Mouse (Mus musculus) embryonic facial prominence, embryonic 15.5 days (tissue): ENCODE measurements at regions not wholly inside any gene's neighbourhood (a gene's known extent, or its start where the extent isn't known, plus 50 kb on each side); places are given as distances from the start of the nearest gene placed in this dataset.

ENCODE experiments used
- ATAC-seq: fragments of 200-750 bp; cut with Nextera tagmentation; 2 replicates; pipeline ENCODE4 v1.8.0; 2017; ENCODE audit warnings: low read depth, moderate TSS enrichment; ENCODE audit not compliant: insufficient number of reproducible peaks, low FRiP score, low TSS enrichment
- H3K27ac ChIP-seq: fragments of 300-500 bp; sonication (generic); replicated peaks from 2 replicates; pipeline ENCODE4 v1.5.1; 2015; ENCODE audit warnings: mild to moderate bottlenecking, inconsistent platforms
- H3K27me3 ChIP-seq: fragments of 300-500 bp; sonication (generic); 2 replicates; pipeline ENCODE4 v1.6.1; 2015; ENCODE audit warnings: inconsistent platforms
- H3K36me3 ChIP-seq: fragments of 300-500 bp; sonication (generic); 2 replicates; pipeline ENCODE4 v1.6.1; 2015; ENCODE audit warnings: mild to moderate bottlenecking, inconsistent platforms
- H3K4me1 ChIP-seq: fragments of 300-500 bp; sonication (generic); 2 replicates; pipeline ENCODE4 v1.6.1; 2015; ENCODE audit warnings: inconsistent platforms
- H3K4me2 ChIP-seq: fragments of 300-500 bp; sonication (generic); replicated peaks from 2 replicates; pipeline ENCODE4 v1.6.1; 2015; ENCODE audit warnings: mild to moderate bottlenecking, inconsistent platforms
- H3K4me3 ChIP-seq: fragments of 300-500 bp; sonication (generic); replicated peaks from 2 replicates; pipeline ENCODE4 v1.5.1; 2015; ENCODE audit warnings: mild to moderate bottlenecking, inconsistent platforms
- H3K9ac ChIP-seq: fragments of 300-500 bp; sonication (generic); 2 replicates; pipeline ENCODE4 v1.6.1; 2015; ENCODE audit warnings: inconsistent platforms
- H3K9me3 ChIP-seq: fragments of 300-500 bp; sonication (generic); replicated peaks from 2 replicates; pipeline ENCODE4 v1.6.1; 2016; ENCODE audit warnings: inconsistent platforms
- WGBS: fragments of 180-500 bp; shearing (Covaris S2); methylation state at CpG from one replicate; pipeline ENCODE4 v1.1.7; 2015; 5-methylcytosine and 5-hydroxymethylcytosine counted together

DNA sequence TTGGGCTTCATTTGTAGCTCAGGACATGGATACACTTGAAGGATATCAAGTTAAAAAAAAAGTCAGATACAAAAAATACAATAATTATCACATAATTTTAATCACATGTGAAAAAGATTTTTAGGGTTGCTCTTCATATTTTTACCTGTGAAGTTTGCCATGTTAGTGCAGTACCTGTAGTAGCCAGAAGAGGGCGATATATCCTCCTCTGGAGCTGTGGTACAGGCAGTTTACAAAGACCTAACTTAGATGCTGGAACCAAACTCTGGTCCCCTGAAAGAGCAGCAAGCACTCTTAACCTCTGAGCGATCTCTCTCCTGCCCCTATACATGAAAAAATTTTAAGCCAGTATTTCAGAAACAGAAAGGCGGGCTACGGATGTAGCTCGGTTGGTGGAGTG, 153.0 kb upstream of the Cdh5 start:
- Histone ChIP-seq H3K36me3 (no peaks in the 10 kb centered on the region), H3K9me3 (no peaks in the 10 kb centered on the region), H3K27me3 (no peaks in the 10 kb centered on the region), H3K27ac (no peak overlapping the region), H3K4me2 (no peak overlapping the region), H3K4me1 (no peaks in the 10 kb centered on the region), H3K9ac (no peak overlapping the region), H3K4me3 (no peak overlapping the region)
- 80% methylated on average over 5 of the region's 5 CpGs for WGBS
- ATAC-seq, result no peak

DNA sequence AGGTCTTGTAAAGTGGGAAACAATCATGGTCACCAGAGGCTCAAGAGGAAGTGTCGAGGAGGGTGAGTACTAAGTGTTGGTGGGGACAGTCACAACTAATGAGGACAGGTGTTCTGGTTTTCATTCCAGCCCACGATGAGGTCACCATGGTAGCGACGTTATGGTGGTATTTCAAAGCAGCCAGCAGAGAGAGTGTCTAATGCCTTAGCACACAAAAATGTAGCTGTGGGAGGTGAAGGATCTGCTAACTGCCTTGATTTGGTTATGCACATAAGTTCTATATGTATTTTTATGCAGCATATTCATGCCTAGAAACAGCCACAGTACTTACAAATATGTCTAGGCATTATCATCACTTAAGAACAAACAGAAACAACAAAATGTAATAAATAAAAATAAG, 151.0 kb upstream of the Cdh5 start:
- ATAC-seq, result no peak
- Histone ChIP-seq H3K9me3 (no peaks in the 10 kb centered on the region), H3K9ac (no peak overlapping the region), H3K4me1 (no peaks in the 10 kb centered on the region), H3K4me2 (no peak overlapping the region), H3K4me3 (no peak overlapping the region), H3K27me3 (no peaks in the 10 kb centered on the region), H3K27ac (no peak overlapping the region), H3K36me3 (no peaks in the 10 kb centered on the region)
- 66% methylated on average over 4 of the region's 4 CpGs for WGBS

- no peak overlapping the region for H3K9ac ChIP-seq
- H3K9me3 ChIP-seq, result no peaks in the 10 kb centered on the region
- H3K27me3 ChIP-seq, result no peaks in the 10 kb centered on the region
- H3K4me2 ChIP-seq, result no peak overlapping the region
- 91% methylated on average over 2 of the region's 2 CpGs for WGBS
- H3K4me1 ChIP-seq, result no peaks in the 10 kb centered on the region
- H3K36me3 ChIP-seq, result no peaks in the 10 kb centered on the region
- H3K4me3 ChIP-seq, result no peak overlapping the region
- H3K27ac ChIP-seq, result no peak overlapping the region
- no peak for ATAC-seq
Observed at GRCm38 (mm10) chr8:103953586-103953985, 147.8 kb upstream of the Cdh5 start.

GRCm38 (mm10) chr8:103955568-103956260, 145.7 kb upstream of the Cdh5 start:
- no peak for ATAC-seq
- Histone ChIP-seq H3K27ac (no peak overlapping the region), H3K27me3 (no peaks in the 10 kb centered on the region), H3K4me3 (no peak overlapping the region), H3K9ac (no peak overlapping the region), H3K9me3 (no peaks in the 10 kb centered on the region), H3K4me1 (no peaks in the 10 kb centered on the region), H3K36me3 (no peaks in the 10 kb centered on the region), H3K4me2 (no peak overlapping the region)
- 82% methylated on average over 4 of the region's 4 CpGs for WGBS

- 33% methylated on average over 7 of the region's 7 CpGs for WGBS
- H3K4me1 ChIP-seq, result peaks cover 7% of the 10 kb centered on the region; the same call in 1 of the 2 replicates
- no peaks in the 10 kb centered on the region for H3K27me3 ChIP-seq
- H3K4me2 ChIP-seq, result no peak overlapping the region
- H3K4me3 ChIP-seq, result no peak overlapping the region
- no peaks in the 10 kb centered on the region for H3K9me3 ChIP-seq
- ATAC-seq, result no peak; the same call in 1 of the 2 replicates
- H3K9ac ChIP-seq, result no peak overlapping the region
- H3K36me3 ChIP-seq, result no peaks in the 10 kb centered on the region
- no peak overlapping the region for H3K27ac ChIP-seq
Observed at GRCm38 (mm10) chr8:103964293-103964918, 137.0 kb upstream of the Cdh5 start.

- Histone ChIP-seq H3K36me3 (no peaks in the 10 kb centered on the region), H3K27me3 (no peaks in the 10 kb centered on the region), H3K4me2 (no peak overlapping the region), H3K4me3 (no peak overlapping the region), H3K27ac (no peak overlapping the region), H3K9me3 (no peaks in the 10 kb centered on the region), H3K9ac (no peak overlapping the region), H3K4me1 (0 out of 2 replicates have a peak, but pooled peaks cover under 1% of the 10 kb centered on the region)
- 63% methylated on average over 5 of the region's 5 CpGs for WGBS
- no peak for ATAC-seq
Observed at GRCm38 (mm10) chr8:103969929-103970328, 131.5 kb upstream of the Cdh5 start.

DNA sequence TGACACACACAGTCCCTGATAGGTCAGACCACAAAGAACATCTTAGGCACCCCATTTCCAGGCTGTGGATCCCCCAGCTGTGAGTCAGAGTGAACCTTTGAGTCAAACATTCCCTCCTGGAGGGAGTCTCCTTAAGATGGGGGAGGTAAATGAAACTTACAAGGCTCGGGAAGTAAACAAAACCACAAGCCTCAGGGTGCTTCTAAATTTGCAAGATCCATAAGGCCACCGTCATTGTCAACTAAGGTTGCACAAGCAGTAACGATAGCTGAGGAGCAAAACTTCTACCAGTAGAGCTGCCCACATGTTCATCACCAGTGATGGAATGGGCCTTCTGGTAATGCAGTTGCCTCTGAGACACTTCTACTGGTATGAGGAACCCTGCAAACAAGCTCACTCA, 130.9 kb upstream of the Cdh5 start:
- WGBS, result 62% methylated on average over 3 of the region's 3 CpGs
- Histone ChIP-seq H3K27ac (peak overlapping the region; percentile 22; the same call in 1 of the 2 replicates), H3K4me2 (no peak overlapping the region), H3K36me3 (no peaks in the 10 kb centered on the region), H3K4me1 (no peaks in the 10 kb centered on the region), H3K9ac (no peak overlapping the region), H3K27me3 (no peaks in the 10 kb centered on the region), H3K9me3 (no peaks in the 10 kb centered on the region), H3K4me3 (no peak overlapping the region)
- no peak for ATAC-seq

- H3K9ac ChIP-seq, result no peak overlapping the region
- no peak overlapping the region for H3K4me2 ChIP-seq
- peak overlapping the region; percentile 22; the same call in 1 of the 2 replicates for H3K27ac ChIP-seq
- no peaks in the 10 kb centered on the region for H3K9me3 ChIP-seq
- H3K4me3 ChIP-seq, result no peak overlapping the region
- no peaks in the 10 kb centered on the region for H3K27me3 ChIP-seq
- H3K4me1 ChIP-seq, result no peaks in the 10 kb centered on the region
- no peaks in the 10 kb centered on the region for H3K36me3 ChIP-seq
- no peak for ATAC-seq
- 81% methylated on average over 4 of the region's 4 CpGs for WGBS
Observed at GRCm38 (mm10) chr8:103970966-103971365, 130.5 kb upstream of the Cdh5 start.

DNA sequence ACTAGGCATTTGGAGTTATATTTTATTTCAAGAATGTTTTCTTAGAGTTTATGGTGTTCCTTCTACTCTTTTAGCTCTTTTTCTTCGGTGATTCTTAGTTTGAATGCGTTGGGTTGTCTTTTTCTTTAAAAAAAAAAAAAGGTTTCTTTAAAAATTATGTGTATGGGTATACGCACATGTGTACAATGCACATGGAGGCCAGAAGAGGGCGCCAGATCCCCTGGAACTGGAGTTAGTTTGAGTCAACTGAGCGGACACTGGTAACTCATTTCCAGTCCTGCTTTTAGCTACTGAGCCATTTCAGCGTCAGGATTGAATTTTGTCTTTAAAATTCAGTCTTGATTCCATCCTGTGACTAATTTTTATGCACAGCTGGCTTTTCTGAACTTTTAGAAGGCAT, 124.9 kb upstream of the Cdh5 start:
- Histone ChIP-seq H3K9me3 (no peaks in the 10 kb centered on the region), H3K4me1 (no peaks in the 10 kb centered on the region), H3K27ac (no peak overlapping the region), H3K4me3 (no peak overlapping the region), H3K4me2 (no peak overlapping the region), H3K27me3 (no peaks in the 10 kb centered on the region), H3K9ac (no peak overlapping the region), H3K36me3 (no peaks in the 10 kb centered on the region)
- 68% methylated on average over 6 of the region's 6 CpGs for WGBS
- no peak for ATAC-seq

- H3K4me2 ChIP-seq, result no peak overlapping the region
- H3K27me3 ChIP-seq, result no peaks in the 10 kb centered on the region
- 81% methylated on average over 5 of the region's 5 CpGs for WGBS
- H3K4me3 ChIP-seq, result no peak overlapping the region
- H3K4me1 ChIP-seq, result no peaks in the 10 kb centered on the region
- no peak overlapping the region for H3K9ac ChIP-seq
- ATAC-seq, result no peak
- H3K27ac ChIP-seq, result no peak overlapping the region
- H3K9me3 ChIP-seq, result no peaks in the 10 kb centered on the region
- no peaks in the 10 kb centered on the region for H3K36me3 ChIP-seq
Observed at GRCm38 (mm10) chr8:103978948-103979347, 122.5 kb upstream of the Cdh5 start.

- WGBS, result 56% methylated on average over 11 of the region's 11 CpGs
- Histone ChIP-seq H3K4me3 (no peak overlapping the region), H3K9me3 (no peaks in the 10 kb centered on the region), H3K4me2 (no peak overlapping the region), H3K27ac (no peak overlapping the region), H3K9ac (no peak overlapping the region), H3K4me1 (no peaks in the 10 kb centered on the region), H3K27me3 (no peaks in the 10 kb centered on the region), H3K36me3 (no peaks in the 10 kb centered on the region)
- ATAC-seq, result no peak
Observed at GRCm38 (mm10) chr8:103983860-103984594, 117.4 kb upstream of the Cdh5 start.
